Mouse (Mus musculus) cerebellum, adult 11-12 months (tissue): ENCODE measurements at regions not wholly inside any gene's neighbourhood (a gene's known extent, or its start where the extent isn't known, plus 50 kb on each side); places are given as distances from the start of the nearest gene placed in this dataset.

Source experiments
- DNase-seq: peaks from one replicate; pipeline ENCODE4 v3.0.0; 2022

DNA sequence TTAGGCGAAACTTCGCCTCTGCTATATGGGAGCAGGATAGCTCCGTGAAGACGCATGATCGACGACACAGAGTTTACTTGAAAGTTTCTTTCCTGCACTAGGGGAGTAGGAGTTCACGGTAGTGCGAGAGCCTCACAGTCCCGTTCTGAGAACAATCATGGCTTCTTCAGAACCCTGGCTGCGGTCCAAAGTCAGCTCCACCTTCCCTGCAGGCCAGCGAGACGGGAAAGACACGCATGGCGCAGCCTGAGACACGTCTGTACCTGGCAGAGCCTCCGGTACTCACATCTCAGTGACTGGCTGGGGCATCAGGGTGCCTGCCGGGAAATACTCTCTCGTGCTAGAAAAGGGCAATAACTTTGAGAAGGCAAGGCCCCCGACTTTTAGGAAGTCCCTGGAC, 193.8 kb upstream of the Klf4 start:
- DNase-seq: no peak

DNA sequence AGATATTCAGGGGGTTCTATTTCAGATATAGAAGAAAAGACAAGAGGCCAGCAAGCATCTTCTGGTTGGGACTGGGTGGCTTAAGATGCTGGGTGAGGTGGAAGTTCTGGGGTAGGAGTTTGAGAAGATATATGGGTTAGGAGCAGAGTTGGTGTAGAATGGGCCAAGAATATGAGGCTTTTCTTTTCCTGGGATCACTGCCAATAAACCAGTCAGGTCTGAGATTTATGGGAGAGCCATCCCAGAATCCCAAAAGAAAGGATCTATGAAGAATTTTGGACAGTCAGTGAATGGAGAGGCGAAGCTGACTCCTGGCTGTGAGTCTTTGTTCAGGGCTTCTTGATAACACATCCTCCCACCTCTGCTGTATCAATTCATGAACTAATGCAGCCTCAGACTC, 192.0 kb upstream of the Klf4 start:
- no peak for DNase-seq

DNA sequence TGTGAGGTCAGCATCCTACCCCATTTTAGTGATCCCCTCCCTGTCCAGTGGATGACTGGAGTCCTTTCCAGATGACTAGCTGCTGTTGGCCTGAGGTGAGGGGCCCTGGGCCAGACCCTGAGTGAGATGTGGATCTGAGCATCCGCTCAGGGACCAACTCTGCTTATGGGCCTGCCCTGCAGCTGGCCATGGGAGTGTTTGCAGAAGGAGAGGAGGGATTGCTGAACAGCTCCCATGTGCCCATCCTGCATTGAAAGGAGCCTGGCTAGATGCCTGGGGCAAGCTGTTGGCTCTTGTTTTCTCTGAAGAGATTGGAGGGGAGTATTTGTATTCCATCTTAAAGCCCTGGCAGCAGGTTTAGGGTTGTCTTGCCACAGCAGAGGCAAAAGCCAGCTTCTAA, 190.9 kb upstream of the Klf4 start:
- no peak for DNase-seq

DNA sequence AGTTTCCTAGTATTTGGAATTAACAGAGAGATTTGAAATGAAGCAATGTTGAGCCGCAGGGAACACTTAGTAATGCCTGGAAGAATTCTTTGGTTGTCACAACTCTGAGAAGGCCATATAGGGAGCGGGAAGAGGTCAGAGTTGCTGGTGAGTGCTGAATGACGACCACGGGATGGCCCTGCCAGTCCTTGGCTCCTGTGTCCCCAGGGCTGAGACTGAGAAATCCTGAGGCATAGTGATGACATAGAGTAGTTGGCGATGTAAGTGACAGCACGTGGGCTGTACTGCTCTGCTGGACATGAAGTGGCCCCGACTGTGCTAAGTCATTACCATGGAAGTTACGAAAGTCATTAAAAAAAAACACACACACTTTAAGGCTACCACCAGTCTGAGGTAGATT, 190.1 kb upstream of the Klf4 start:
- no peak for DNase-seq

DNA sequence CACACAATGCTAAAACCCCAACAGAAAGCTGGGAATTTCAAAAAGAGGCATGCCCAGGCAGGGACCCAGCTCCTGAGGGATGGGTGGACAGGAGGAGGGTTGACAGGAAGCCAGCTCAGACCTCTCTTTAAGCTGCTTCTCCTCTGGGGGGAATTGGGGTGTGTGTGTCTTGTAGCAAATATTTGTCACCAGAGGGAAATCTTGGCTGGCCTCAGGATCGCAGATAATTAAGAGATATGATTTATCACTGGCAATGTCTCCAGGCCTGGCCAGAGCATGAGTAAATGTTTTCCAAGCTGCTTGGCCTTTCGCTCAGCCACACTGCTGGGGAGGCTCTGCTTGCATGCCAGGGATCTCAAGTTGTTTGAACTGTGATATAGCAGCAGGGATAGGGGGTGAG, 189.6 kb upstream of the Klf4 start:
- DNase-seq: no peak

DNA sequence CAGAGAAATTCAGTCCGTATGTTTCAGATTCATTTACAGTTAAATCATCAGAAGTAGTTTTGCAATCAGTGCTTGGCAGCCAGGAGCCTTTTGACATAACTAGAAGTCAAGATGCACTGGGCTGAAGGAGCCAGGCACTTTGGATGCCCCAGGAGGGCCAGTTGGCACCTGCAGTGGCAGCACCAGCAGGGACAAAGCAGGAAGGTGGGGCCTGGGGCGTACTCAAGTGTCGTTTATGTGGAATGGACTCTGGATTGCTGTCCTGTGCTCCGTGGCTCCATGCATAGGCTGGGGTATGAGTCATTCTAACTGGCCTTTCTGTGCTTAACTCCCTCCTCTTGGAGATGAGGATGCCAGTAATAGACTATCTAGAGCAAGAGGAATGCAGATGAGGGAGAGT, 186.2 kb upstream of the Klf4 start:
- DNase-seq: no peak

DNA sequence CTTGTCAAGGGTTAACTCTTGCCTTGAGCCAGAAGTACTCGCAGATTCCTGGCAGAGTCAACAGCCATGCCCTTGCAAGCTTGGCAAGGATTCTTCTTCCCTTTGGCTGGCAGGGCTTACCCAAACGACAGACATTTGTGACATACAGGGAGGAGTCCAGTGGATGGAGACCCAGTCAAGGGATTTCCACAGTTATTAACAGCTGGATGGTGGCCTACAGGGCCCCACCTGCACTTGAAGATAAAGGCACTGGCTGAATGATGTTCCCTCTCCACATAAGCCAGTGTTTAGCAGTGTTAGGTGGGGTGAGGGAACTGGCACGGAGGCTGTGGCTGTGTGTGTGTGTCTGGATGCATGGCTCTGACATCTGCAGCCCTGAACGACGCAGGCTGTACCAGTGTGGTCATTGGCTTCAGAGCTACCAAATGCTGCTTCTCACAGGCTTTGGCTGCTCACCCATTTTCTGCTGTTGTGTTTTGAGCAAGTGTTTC, 183.9 kb upstream of the Klf4 start:
- no peak for DNase-seq

DNA sequence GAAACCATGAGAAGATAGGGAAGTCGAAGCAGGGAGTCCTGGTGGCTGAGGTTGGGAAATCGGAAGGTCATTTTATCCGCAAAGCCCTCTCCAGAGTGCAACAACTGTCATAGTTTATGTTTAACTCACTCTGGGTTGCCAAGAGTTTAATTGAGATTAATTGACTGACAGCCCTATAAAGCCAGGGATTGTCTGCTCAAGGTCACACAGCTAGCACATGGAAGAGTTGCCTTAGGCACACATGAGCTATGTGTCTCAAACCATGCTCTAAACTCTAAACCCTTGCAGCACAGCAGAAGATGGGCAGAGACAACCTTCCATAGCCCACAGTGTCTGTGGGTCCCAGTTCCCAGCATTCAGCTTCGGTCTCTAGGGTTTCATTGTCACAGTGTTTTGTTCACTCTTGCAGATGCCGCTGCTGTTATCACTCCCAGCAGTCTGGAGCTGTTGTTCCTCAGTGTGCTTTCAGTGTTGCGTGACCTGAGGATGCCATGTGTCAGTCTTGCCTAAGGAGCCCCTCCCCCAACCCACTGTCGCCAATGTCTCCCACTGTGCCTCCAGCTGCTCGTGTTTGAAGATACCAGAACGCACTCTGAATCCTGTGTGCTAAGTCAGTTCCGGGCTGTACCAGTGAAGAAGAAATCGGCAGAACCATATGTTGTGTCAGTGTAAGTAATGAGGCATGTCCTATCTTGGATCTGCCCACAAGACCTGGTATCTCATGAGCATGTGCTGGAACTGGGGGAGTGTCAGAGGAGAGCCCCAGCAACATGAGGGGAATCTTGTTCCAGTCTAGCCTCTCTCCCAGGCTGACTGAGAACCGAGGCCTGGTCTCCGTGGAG, 179.5 kb upstream of the Klf4 start:
- DNase-seq: no peak

DNA sequence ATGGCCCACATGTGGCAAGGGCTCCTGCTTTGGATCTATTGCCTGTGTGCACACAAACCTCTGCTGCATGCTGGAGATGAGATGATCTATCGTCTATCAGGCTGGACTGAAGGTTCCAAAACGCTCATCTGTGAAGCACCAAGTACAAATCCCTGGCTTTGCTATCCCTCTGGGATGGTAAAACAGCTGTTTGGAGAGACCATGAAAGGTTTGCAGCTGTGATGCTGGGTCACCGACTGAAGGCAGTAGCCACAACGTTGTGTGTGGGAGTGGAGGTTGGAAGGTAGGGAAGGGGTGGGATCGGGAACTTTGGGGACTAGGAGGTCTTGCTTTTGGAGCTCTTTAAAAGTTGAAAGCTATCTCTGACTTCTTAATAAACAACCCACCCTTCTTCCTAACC, 178.2 kb upstream of the Klf4 start:
- DNase-seq: no peak

DNA sequence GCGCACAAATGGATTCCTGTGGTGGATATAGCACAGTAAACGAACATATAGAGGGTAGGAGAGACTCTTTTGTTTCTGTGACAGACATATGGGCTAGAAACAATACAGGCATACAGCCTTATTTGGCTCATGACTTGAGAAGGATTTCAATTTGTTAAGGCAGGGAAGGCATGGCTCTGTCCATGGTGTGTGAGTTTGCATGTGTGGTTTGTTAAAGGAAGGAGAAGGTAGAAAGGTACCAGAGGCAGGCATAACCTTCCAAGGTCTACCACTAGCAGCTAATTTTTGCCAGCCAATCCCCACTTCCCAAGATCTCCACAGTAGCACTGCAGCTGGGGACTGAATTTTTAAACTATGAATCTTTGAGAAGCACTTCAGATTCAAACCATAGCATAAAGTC, 176.5 kb upstream of the Klf4 start:
- no peak for DNase-seq

DNA sequence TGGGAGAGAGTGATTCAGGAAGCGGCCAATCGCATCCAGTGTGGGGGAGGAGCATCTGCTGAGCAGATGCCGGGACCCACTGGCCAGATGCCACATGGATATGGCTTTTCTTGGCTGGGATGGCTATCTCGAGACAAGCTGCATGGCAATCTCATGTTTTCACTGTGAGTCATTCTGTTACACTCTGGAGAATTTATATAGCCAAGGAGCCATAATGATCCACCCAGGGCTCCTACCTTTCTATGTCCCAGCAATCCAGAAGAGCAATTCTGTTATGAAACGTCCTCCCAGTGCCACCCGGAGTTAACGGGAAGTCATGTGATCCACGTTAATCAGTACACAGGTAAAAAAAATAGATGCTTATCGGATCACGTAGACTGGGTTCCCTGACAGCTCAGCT, 175.7 kb upstream of the Klf4 start:
- DNase-seq: no peak

DNA sequence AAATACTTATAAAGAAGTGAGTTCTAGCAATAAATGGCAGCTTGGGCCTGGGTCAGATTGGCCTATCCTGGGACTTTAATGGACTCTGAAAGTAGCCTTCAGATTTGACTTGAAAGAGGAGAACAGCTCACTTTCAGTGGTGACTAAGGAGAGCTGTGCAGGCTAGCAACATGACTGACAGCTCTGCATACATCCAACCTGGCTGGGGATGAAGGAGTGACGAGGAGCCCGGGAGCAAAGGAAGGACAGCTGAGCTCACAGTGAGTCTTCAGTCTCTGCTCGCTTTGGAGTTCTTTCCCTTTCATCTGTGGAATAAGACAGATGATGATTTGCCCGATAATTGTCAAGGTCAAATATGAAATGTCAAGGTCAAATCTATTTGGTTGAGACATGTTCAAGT, 172.7 kb upstream of the Klf4 start:
- no peak for DNase-seq

DNA sequence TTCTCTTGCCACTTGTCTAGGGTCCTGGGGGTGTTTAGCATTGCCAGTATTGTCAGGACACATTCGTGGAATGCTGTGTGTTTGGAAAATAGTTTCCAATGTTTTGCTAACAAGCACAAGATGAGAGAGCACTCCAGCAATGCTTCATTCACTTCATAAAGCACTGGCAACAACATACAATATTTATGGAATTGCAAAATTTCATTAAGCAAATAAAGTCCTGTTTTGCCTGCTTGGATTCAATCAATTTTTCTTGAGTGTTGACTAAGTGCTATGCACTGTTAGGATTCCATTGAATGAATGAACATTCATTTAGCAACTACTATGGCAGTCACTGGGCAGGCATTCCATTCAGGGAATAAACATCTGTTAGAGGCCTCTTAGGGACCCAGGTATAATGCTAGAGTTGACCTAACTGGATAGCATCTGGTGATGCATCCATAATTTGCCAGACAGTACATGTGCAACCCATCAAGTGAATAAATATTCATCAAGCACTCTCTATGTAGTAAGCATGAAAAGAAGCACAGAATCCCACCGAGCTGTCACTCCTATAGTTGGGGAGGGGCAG, 171.2 kb upstream of the Klf4 start:
- no peak for DNase-seq

DNA sequence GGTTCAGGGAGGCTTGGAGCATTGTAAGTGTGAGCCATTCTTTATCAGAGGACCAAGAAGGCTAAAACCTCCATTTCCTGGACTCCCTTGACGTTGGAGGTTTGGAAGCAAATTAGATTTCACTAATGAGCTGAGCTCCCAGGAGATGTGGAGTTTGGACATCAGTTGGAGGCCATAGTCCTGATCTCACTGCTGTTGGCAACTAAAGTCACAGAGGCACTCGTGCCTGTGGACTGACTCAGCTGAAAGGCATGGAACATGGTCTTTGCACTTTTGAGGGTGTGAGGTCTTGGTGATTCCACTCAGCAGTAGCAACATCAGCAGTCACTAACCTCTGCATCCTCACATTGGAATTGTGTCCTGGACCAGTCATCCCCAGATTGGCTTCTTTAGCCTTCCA, 169.1 kb upstream of the Klf4 start:
- no peak for DNase-seq

DNA sequence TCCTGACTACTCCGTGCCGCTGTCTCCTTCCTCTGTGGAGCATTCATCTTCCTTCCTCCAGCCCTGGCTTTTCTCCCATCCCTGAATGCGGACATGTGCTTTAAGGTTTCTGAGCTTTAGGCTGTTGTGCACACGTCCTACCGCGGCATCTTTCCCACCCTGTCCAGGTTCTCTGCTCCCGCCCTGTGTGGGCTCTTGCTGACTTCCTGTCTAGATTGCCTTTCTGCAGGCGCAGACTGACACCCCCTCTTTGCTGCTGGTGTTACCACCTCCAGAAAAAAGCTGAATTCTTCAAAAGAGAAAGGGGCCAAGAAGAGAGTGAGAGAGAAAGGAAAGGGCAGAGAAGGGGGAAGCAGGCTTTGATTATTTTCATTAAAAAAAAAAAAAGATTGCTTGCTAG, 167.7 kb upstream of the Klf4 start:
- DNase-seq: no peak

DNA sequence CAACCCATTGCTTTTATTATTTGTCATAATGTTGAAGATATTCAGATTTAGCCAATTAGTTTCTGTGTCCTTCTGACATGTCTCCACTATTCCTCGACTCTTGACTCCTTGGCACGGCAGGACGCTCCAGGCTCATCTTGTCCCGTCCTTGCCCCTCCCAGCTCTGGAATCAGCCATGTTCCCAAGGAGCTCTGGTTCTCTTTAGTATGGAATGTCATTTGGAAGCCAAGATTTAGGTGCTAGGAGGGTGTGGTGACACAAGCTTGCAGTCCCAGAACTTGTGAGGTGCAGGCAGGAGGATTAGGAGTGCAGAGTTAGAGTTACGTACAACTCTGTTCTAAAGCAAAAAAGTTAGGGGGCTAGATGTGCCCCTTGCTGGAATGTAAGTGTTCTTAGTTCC, 166.9 kb upstream of the Klf4 start:
- no peak for DNase-seq

DNA sequence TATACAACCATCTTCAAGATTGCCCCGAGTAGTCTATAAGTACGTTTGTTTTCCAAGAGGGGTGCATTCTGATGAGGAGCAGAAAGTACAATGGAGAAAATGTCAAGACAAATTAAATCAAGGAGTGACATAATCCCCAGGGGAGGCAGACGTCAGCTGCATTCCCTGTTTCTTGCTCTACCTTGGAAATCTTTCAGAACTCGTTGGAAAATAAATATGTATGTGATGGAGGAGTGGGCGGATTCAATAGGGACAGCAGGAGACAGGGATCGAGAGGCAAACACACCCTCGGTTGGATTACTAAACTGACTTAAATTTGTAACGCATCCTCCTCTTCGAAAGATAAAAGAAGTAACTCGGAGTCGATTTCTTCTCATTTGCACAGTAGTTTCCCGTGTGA, 164.8 kb upstream of the Klf4 start:
- DNase-seq: no peak

DNA sequence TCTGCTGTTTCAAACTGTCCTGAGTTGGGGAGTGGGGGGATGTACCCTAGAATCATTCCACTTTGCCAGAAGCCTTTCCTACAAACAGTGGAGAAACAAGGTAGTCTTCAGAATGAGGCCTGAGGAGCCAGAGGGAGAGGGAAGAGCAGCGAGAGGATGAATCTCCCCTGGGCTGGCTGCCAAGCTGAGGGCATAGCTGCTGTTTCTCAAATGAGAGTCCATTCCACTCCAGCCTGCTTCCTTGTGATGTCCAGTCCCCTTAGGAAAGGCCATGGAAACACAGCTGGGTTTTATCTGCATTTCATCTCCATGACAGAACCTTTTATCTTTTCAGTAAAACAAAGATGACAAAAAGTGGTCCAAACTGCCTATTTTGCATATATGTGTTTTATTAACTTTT, 164.2 kb upstream of the Klf4 start:
- DNase-seq: no peak

DNA sequence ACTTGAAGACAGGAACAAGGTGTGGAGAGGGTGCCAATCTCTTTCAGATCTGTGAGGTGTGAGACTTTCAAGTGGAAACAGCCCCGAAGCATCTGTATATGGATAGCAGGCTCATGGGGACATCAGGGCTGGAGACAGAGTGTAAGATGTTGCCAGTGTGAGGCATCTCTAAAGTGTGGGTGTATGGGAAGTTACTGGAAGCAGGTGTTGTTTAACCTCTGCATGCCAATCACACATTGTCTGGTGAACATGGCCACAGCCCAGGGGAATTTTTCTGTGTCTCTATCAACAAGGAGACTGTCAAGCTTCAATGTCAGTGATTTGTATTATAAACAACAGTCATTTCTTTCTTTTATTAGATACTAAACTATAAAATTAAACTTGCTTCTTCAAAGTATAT, 163.0 kb upstream of the Klf4 start:
- no peak for DNase-seq

DNA sequence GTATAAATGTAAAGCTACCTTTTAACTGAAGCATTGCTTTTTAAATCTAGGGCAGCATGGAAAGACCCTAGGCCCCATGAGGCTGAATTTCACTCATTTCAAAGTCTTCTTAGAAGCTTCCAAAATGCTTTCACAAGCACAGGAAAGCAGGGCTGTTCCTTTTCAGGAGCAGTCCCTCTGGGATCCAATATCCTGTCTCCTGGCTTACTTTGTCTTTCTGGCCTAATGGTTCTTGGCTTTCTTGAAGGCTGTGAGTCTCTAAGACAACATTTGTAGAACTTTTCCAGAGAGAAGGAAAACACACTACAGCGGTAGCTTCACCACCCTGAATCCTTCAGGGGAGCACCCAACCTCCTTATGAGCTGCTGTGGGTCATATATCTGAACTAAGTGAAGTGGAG, 157.2 kb upstream of the Klf4 start:
- DNase-seq: no peak

DNA sequence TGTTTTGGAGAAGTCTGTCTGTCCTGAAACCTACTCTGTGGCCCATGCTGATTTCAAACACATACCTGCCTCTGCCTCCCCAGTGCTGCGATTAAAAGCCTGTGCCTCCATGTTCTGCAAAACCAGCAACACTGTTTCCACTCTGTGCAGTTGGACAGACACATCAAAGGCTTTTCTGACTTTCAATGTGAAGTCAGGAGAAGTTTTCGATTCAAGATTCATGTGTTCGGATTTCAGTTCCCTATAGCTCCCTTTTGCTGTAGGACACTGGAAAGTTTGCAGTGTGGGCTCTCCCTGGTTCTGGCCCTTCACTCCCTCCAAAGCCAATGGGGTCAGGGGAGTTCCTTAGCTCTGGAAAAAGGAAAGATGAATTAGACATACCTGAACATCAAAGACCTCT, 154.5 kb upstream of the Klf4 start:
- DNase-seq: no peak

DNA sequence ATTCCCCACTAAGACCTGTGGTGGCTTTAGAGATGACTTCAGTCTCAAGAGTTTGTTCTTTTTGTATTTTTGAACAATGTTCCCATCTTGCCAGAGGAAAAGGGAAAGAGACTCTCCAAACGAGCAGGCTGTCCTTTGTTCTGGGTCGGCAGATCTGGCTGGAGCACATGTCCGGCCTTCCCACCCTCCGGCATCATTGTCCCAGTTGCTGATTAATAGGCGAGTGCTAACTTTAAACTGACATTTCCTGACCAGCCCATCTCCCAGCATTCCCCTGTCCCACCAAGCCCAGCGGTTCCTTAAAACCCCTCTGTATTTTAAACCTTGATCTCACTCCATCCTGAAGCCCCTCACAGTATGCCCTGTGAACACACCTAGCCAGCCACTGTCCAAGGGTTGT, 140.0 kb upstream of the Klf4 start:
- DNase-seq: no peak

DNA sequence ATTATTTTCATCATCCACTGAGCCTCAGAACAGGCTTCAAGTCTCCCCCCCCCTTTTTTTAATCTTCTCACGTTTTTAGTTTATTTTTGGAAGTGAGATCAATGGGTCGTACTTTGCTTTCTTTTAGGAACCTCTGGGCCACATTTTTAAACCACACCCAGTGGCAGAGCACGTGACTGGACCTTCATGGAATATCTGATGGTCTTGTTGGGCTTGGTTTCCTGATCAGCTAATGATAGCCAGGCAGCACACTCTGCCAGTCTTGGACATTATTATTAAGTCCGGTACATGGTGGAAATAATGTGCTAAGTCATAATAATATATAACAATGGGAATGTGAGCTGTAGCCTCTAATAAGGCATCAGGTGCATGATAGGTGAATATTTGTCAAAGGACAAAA, 138.0 kb upstream of the Klf4 start:
- DNase-seq: no peak

DNA sequence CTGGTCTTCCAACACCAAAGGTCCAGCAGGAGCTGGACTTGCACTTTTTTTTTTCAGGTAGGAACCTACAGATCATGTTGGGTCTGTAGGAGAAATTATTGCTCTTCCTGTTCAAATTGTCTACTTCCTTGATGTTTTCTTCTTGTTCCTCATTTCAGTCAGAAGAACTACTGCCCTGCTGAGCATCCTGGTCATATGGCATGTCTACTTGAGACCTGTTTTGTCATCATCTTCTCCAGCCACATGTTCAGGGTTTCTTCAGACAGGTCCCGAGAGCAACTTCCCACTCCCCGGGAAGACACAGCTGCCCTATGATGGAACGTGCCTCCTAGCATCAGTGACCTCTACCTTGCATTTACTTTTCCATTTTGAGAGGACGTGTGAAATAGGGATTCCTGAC, 132.6 kb upstream of the Klf4 start:
- DNase-seq: no peak

DNA sequence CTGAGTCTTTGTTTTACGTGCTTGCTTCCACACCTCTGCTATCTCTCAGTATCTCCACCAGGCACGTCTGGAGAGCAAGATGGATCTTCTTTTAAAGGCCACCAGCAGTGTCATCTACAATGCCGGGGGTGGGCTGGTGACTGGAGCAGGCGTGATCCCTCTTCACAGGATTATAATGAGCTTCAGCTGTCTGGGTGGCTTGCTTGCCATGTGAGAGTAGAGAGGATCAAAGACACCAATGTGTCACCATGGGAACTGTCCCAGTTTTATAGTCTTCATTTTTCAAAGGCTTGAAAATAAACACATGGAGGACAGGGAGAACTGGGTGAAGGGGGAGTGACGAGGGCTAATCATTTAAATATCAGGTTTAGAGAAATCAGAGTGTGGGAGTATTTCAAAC, 131.6 kb upstream of the Klf4 start:
- DNase-seq: no peak
